Mouse (Mus musculus): ENCODE measurements at regions not wholly inside any gene's neighbourhood (a gene's known extent, or its start where the extent isn't known, plus 50 kb on each side); places are given as distances from the start of the nearest gene placed in this dataset.

GRCm38 (mm10) chr3:153776738-153777137, 51.8 kb upstream of the St6galnac3 start:
- Histone ChIP-seq H3K4me3 (replicated peaks) (no peak overlapping the region), H3K9me3 (no peaks in the 10 kb centered on the region), H3K27me3 (replicated peaks) (peaks cover 43% of the 10 kb centered on the region), H3K4me1 (0 out of 2 replicates have a peak, but pooled peaks cover 2% of the 10 kb centered on the region), H3K36me3 (replicated peaks; ENCODE audit: low read length) (no peaks in the 10 kb centered on the region)
- TF ChIP-seq FLI1 (IDR thresholded peaks at IDR 0.05; ENCODE audit: low read length) = no peak
- no peak for TF ChIP-seq GATA1 (IDR thresholded peaks at IDR 0.05; ENCODE audit: borderline replicate concordance, low read length)

DNA sequence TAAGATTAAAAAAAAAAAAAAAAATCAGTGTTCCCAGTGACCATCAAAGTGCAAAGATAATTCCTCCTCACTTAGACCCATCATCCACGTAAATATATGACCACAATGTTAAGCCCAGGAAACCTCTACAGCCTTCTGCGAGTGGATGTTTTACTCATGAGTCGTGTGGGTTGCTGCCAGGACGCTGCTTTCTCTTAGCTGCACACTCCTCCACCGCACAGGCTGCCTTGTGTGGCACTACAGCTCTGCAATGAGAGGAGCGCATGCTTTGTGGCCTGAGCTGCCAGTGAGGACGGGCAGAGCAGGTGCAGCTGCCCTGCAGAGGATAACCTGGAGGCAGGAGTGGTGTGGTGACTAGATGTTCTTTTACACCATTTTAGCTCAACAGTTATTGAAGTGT, 53.4 kb upstream of the St6galnac3 start:
- no peaks in the 10 kb centered on the region for H3K9me3 ChIP-seq
- H3K4me1 ChIP-seq = no peaks in the 10 kb centered on the region
- no peak for TF ChIP-seq FLI1 (IDR thresholded peaks at IDR 0.05; ENCODE audit: low read length)
- no peak for TF ChIP-seq GATA1 (IDR thresholded peaks at IDR 0.05; ENCODE audit: borderline replicate concordance, low read length)
- peaks cover 37% of the 10 kb centered on the region for H3K27me3 ChIP-seq (replicated peaks)
- H3K36me3 ChIP-seq (replicated peaks; ENCODE audit: low read length) = no peaks in the 10 kb centered on the region
- no peak overlapping the region for H3K4me3 ChIP-seq (replicated peaks)

GRCm38 (mm10) chr3:153782467-153782866, 57.5 kb upstream of the St6galnac3 start:
- H3K4me3 ChIP-seq (replicated peaks) = no peak overlapping the region
- H3K27me3 ChIP-seq (replicated peaks) = peaks cover 31% of the 10 kb centered on the region
- no peaks in the 10 kb centered on the region for H3K36me3 ChIP-seq (replicated peaks; ENCODE audit: low read length)
- TF ChIP-seq FLI1 (IDR thresholded peaks at IDR 0.05; ENCODE audit: low read length) = no peak
- TF ChIP-seq GATA1 (IDR thresholded peaks at IDR 0.05; ENCODE audit: borderline replicate concordance, low read length) = no peak
- H3K4me1 ChIP-seq = no peaks in the 10 kb centered on the region
- no peaks in the 10 kb centered on the region for H3K9me3 ChIP-seq

GRCm38 (mm10) chr3:153783294-153783741, 58.3 kb upstream of the St6galnac3 start:
- no peak overlapping the region for H3K4me3 ChIP-seq (replicated peaks)
- no peak for TF ChIP-seq FLI1 (IDR thresholded peaks at IDR 0.05; ENCODE audit: low read length)
- TF ChIP-seq GATA1 (IDR thresholded peaks at IDR 0.05; ENCODE audit: borderline replicate concordance, low read length) = no peak
- H3K9me3 ChIP-seq = no peaks in the 10 kb centered on the region
- H3K27me3 ChIP-seq (replicated peaks) = peaks cover 30% of the 10 kb centered on the region
- H3K36me3 ChIP-seq (replicated peaks; ENCODE audit: low read length) = no peaks in the 10 kb centered on the region
- no peaks in the 10 kb centered on the region for H3K4me1 ChIP-seq

- Histone ChIP-seq H3K4me1 (no peaks in the 10 kb centered on the region), H3K36me3 (replicated peaks; ENCODE audit: low read length) (no peaks in the 10 kb centered on the region), H3K4me3 (replicated peaks) (no peak overlapping the region), H3K9me3 (no peaks in the 10 kb centered on the region), H3K27me3 (replicated peaks) (peaks cover 24% of the 10 kb centered on the region)
- TF ChIP-seq GATA1 (IDR thresholded peaks at IDR 0.05; ENCODE audit: borderline replicate concordance, low read length) (no peak), FLI1 (IDR thresholded peaks at IDR 0.05; ENCODE audit: low read length) (no peak)
Measured at GRCm38 (mm10) chr3:153783928-153784570, 59.1 kb upstream of the St6galnac3 start.

DNA sequence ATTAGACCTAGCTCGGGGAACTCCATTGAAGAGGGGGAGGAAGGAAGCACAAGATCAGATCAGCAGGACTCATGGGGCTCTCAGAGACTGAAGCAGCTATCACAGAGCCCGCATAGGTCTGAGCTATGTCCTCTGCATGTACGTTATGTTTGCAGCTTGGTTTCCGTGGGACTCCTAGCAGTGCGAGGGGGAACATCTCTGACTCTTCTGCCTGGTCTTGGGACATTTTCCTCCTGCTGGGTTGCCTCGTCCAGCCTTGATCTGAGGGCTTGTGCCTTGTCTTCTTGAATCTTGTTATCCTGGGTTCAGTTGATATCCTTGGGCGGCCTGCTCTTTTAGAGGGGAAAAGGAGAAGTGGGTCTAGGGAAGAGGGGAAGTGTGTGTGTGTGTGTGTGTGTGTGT, 53.6 kb upstream of the Asb17 start:
- TF ChIP-seq GATA1 (IDR thresholded peaks at IDR 0.05; ENCODE audit: borderline replicate concordance, low read length) = no peak
- no peak for TF ChIP-seq FLI1 (IDR thresholded peaks at IDR 0.05; ENCODE audit: low read length)
- Histone ChIP-seq H3K27me3 (replicated peaks) (peaks cover 9% of the 10 kb centered on the region), H3K4me3 (replicated peaks) (no peak overlapping the region), H3K36me3 (replicated peaks; ENCODE audit: low read length) (no peaks in the 10 kb centered on the region), H3K9me3 (peaks cover 8% of the 10 kb centered on the region; the same call in 1 of the 2 replicates), H3K4me1 (peaks cover 28% of the 10 kb centered on the region)

DNA sequence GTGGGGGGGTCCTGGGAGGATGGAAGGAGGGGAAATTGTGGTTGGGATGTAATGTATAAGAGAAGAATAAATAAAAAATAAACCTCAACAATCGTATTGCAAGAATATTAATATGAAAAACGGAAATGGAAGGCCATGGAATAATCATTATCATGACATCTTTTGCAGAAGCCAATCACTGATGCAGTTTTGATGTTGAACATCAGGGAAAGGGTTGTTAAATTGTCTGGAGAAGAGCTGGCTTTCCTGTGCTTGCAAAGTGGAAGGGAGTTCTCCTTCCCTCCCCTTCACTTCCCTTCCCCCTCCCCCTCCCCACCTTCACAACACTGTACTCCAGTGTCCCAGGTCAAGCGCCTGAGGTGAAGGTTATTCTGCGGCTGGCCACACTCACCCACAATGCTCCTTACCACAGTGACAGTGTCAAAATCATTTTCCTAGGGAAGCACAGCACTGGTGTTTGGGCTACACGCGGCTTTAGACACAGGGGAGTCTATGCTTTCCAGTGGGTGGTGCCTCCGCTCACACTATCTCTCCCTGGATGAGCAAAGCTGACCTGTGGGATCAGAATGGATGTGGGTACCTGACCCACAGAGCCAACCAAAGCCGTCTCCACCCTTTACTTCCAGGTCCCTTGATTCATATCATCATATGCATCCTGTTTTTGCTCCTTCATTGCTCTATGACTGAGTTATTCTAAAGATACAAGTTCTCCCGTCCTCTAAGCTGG, 53.0 kb upstream of the Asb17 start:
- Histone ChIP-seq H3K36me3 (replicated peaks; ENCODE audit: low read length) (no peaks in the 10 kb centered on the region), H3K4me3 (replicated peaks) (peak overlapping the region; percentile 24), H3K9me3 (peaks cover 8% of the 10 kb centered on the region; the same call in 1 of the 2 replicates), H3K4me1 (peaks cover 28% of the 10 kb centered on the region), H3K27me3 (replicated peaks) (peaks cover 6% of the 10 kb centered on the region)
- TF ChIP-seq FLI1 (IDR thresholded peaks at IDR 0.05; ENCODE audit: low read length) = no peak
- TF ChIP-seq GATA1 (IDR thresholded peaks at IDR 0.05; ENCODE audit: borderline replicate concordance, low read length) = no peak

- no peaks in the 10 kb centered on the region for H3K36me3 ChIP-seq (replicated peaks; ENCODE audit: low read length)
- TF ChIP-seq GATA1 (IDR thresholded peaks at IDR 0.05; ENCODE audit: borderline replicate concordance, low read length) (no peak), FLI1 (IDR thresholded peaks at IDR 0.05; ENCODE audit: low read length) (no peak)
- H3K4me1 ChIP-seq = peaks cover 28% of the 10 kb centered on the region
- peaks cover 8% of the 10 kb centered on the region; the same call in 1 of the 2 replicates for H3K9me3 ChIP-seq
- peaks cover 4% of the 10 kb centered on the region for H3K27me3 ChIP-seq (replicated peaks)
- peak overlapping the region; percentile 54 for H3K4me3 ChIP-seq (replicated peaks)
Measured at GRCm38 (mm10) chr3:153791610-153792363, 52.2 kb upstream of the Asb17 start.

DNA sequence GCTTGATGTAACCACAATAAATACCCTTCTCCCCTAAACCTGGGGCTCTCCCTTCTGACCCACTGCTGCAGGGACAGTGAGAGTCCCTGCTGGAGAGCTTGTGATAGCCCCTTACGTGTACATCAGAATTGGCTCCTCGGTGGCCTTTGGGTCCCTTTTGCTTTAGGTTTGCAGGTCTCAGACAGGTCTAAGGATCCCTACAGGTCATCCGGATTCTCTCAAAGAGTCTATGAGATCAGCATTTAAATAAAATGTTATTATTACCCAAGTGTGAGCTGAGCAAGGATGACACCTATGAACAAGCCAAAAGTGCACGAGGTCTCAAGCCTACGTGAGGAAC, 51.7 kb upstream of the Asb17 start:
- H3K4me3 ChIP-seq (replicated peaks) = no peak overlapping the region
- peaks cover 29% of the 10 kb centered on the region for H3K4me1 ChIP-seq
- H3K36me3 ChIP-seq (replicated peaks; ENCODE audit: low read length) = no peaks in the 10 kb centered on the region
- TF ChIP-seq GATA1 (IDR thresholded peaks at IDR 0.05; ENCODE audit: borderline replicate concordance, low read length) = no peak
- no peak for TF ChIP-seq FLI1 (IDR thresholded peaks at IDR 0.05; ENCODE audit: low read length)
- peaks cover 8% of the 10 kb centered on the region; the same call in 1 of the 2 replicates for H3K9me3 ChIP-seq
- H3K27me3 ChIP-seq (replicated peaks) = peaks cover 4% of the 10 kb centered on the region

All from megakaryocyte, embryonic 14.5 days (primary cell).